Mouse (Mus musculus) cerebellum, adult 18-20 months (tissue): ENCODE measurements around the gene Hist1h3c.
A peak's percentile ranks its signal among the peaks of the same experiment; 100 is the strongest.
"Not testable (repeated sequence)": the region's sequence is repeated elsewhere in the genome, so short reads cannot be mapped to it uniquely, and the experiment has no call there.

Source experiments
- DNase-seq, 2 experiments: peaks; one replicate each; pipeline ENCODE4 v3.0.0; 2021

Hist1h3c gene

GRCm38 (mm10) chr13:23745381-23746161 is at the start of gene Hist1h3c:
Gene Hist1h3c, minus strand, starts transcription at chr13:23745602.
- peak; percentile 76 to 81 for DNase-seq

DNA sequence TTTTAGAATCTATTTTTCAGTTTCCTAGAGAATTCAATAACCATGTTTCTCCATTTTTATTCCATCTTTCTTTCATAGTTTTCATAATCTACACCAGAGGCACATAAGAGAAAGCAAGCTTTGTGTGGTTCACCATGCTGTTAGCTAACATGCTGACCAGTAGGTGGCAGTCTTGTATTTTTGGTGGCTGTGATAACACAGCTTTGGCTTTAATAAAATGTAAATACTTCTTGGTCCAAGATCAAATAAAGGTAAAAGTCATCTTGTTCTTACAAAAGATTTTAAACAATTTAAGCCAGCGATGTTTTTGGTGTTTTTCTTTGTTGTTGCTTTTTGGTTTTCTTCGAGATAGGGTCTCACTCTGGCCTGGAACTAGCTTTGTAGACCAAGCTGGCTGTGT is 47.1 kb upstream of the Hist1h3c start:
- DNase-seq = peak; percentile 36 to 44

DNA sequence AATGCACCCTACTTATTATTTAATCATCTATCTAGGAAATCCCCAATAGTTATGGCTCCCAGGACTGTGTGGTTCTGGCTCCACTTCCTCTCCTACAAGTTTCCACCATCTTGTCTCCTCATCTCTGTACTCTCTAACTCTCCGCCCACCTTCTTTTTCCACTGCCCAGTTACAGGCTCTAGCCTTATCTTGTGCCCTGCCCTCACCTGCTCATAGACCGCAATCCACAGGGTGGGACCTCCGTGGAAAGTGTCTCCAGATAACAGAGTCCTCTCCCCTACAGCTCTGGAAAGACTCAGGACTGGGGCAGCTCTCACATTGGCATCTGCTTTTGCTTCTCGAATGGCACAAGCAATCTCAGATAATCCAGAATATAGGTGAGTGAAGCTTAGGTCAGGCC is 33.6 kb upstream of the Hist1h3c start:
- DNase-seq = no peak

- DNase-seq = no peak
Measured at GRCm38 (mm10) chr13:23778339-23778738, 32.9 kb upstream of the Hist1h3c start.

GRCm38 (mm10) chr13:23772561-23773313 is 27.3 kb upstream of the Hist1h3c start:
- peak in 1 of 2 experiments; percentile 12 for DNase-seq

DNA sequence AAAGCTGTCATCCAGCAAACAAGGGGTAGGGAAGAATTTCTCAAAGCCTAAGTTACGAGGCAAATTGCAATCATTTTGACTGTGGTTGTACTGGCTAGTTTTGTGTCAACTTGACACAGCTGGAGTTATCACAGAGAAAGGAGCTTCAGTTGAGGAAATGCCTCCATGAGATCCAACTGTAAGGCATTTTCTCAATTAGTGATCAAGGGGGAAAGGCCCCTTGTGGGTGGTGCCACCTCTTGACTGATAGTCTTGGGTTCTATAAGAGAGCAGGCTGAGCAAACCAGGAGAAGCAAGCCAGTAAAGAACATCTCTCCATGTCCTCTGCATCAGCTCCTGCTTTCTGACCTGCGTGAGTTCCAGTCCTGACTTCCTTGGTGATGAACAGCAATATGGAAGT is 24.2 kb upstream of the Hist1h3c start, which contains the start of gene Trim38:
Gene Trim38 (plus strand): TSS at position 301 of the 400 bp plus-strand sequence.
- DNase-seq = not testable (repeated sequence)

DNA sequence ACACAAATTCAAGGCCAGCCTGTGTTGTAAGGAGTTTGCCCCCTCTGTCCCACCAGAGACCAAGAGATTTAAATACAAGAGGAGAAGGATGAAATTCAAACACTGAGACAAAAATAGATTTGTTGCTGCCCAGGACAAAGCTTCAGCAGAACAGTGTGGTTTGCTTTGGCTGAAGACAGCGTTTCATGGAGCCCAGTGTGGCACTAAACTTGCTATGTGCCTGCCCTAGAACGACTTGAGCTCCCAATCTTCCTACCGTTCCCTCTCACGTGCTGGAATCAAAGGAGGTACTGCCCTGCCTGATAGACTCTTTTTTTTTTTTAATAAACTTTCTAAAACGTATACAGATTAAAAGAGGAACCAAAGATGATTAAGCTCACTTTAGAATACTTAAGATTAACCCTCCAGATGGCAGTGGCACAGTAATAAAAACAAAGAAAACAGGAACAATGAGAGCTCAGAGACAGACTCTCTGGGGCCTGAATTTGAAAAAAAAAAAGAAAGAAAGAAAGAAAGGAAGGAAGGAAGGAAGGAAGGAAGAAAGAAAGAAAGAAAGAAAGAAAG is 23.5 kb upstream of the Hist1h3c start:
- DNase-seq = no peak

DNA sequence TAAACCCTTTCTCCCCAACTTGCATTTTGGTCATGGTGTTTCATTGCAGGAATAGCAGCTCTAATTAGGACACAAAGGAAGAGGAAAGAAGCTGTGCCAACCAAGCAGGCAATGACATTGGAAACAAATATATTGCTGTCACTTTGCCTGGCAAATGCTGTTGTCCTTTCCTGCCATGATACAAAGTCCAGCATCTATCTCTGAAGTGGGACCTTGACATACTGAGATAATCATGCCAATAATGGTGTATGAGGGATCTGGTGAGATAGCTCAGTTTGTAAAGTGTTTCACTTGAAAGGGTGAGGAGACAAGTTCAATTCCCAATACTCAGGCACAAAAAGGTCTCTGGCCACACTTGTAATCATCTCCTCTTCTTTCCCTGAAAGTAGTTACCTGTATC is 21.4 kb upstream of the Hist1h3c start:
- DNase-seq = no peak

GRCm38 (mm10) chr13:23765172-23765513 is 19.7 kb upstream of the Hist1h3c start:
- no peak for DNase-seq

DNA sequence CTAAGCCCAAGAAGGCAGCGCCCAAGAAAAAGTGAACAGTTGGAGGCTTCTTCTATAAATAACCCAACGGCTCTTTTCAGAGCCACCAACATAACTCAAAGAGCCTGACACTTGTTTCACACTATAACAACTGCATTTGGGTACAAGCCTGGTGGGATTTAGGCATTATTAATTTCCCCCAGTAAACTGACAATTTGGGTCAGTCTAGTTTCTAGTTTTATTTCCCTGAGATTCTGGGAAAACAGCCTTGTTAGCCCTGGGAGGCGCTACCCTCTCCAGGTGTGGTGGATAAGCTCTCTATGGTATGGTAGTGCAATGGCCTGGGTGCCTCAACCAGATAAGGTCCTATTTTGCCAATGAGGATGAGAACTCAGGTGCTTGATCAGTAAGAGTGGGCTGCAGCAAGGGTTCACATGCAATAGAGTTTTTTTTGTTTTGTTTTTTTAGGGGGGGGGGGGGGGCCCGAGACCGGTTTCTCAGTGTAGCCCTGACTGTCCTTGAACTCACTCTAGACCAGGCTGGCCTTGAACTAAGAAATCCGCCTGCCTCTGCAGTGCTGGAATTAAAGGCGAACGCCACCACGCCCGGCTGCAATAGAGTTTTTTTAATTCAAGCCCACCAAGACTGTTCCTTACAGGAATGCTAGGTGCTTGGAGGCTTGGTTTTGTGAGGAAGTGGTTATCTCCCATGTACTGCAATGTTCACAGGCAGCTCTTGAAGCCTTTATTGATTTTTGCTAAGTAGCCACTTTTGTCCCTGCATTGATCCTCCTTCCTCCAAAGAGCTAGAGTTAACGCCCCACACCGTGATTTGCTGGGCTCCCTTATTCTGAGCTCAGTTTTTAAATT is 19.1 kb upstream of the Hist1h3c start:
- no peak for DNase-seq

GRCm38 (mm10) chr13:23763586-23764323 is 18.4 kb upstream of the Hist1h3c start, which contains the start of gene Hist1h1a:
Gene Hist1h1a, plus strand, starts transcription at chr13:23763666.
- DNase-seq = peak in 1 of 2 experiments; percentile 77

DNA sequence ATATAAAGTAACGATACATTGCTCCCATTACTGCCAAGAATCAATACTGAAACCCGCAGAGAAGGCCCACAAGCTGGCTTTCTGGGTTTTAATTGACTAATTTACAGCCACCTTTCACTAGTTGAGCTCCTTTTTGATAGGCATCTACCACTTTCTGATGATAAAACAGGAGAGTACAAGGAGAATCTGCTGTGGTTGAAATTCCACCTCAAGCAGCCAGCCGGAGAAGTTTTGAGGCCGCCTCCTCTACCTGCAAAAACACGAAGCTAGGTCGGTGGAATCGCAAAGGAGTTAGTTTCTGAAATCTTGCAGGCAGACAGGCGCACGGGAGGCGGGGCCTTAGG is 17.8 kb upstream of the Hist1h3c start:
- peak in 1 of 2 experiments; percentile 70 for DNase-seq

DNA sequence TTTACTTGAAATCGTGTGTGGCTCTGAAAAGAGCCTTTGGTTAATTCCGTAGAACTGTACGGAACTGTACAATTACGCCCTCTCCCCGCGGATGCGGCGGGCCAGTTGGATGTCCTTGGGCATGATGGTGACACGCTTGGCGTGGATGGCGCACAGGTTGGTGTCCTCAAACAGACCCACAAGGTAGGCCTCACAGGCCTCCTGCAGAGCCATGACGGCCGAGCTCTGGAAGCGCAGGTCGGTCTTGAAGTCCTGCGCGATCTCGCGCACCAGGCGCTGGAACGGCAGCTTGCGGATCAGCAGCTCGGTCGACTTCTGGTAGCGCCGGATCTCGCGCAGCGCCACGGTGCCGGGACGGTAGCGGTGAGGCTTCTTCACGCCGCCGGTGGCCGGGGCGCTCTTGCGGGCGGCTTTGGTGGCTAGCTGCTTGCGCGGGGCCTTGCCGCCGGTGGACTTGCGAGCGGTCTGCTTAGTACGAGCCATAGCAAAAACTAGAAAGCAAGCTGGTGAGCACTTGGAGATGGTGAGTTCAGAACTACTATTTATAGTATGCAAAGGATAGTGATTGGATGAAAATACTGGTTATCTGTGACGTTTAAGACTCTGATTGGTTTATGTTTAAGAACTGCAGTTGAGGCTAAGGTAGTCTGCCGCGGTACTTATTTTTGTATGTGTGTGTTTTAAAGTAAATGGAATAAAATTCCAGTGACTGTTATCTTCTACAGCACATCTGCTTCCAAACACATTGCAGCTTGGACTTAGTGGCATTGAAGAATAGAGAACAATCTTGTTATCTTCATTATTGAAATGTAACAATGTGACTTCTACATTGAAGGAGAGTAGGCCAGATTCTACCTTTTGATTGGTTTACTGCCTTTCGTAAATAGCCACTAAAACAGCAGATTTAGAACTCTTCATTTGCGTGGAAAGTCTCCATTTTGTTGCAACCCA is 16.7 kb upstream of the Hist1h3c start, which contains the start of gene Hist1h3a:
Gene Hist1h3a (minus strand): TSS at position 516 of the 951 bp plus-strand sequence.
- DNase-seq = peak; percentile 59 to 71

GRCm38 (mm10) chr13:23760972-23761864 is 15.8 kb upstream of the Hist1h3c start, which contains the start of gene Hist1h4a:
Gene Hist1h4a, minus strand, starts transcription at chr13:23761230.
- DNase-seq = peak; percentile 97 to 98

- DNase-seq = peak in 1 of 2 experiments; percentile 33
Measured at GRCm38 (mm10) chr13:23760240-23760971, 15.0 kb upstream of the Hist1h3c start.

DNA sequence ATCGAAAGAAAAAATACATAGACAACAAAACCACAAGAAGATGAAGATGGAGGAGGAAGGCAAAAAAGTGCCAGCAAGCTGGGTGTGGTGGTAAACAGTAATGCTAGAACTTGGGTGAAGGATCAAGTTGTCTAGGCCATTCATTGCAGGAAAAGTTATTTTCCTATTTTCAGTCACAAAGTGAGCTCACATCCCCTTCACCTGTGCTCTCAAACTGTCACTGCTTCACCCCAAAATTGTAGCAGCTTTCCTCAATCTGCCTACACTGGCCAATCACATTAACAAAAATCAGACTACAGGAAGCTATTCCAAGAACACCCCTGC is 14.5 kb upstream of the Hist1h3c start:
- DNase-seq = no peak

DNA sequence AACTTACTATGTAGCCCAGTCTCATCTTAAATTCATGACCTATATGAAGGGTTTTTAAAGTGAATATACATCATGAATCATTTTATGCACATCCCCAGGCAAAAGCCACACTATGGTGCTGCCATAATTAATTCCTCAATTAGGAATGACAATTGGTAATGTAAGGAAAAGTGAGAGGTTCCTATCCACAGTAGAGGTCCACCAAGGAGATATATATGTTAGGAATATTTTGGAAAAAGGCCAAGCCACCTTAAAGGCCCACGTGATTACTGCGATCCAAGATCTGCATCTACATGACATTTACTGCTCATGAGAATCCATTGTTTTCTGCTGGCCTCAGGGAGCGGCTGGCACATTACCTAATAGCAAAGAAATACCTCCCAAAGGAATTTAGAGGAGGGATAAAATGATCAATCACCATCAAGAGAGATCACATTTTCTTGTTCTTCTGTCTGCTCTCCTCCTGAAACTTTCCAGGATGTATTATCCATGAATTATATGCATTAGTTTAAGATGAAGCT is 13.9 kb upstream of the Hist1h3c start:
- no peak for DNase-seq

DNA sequence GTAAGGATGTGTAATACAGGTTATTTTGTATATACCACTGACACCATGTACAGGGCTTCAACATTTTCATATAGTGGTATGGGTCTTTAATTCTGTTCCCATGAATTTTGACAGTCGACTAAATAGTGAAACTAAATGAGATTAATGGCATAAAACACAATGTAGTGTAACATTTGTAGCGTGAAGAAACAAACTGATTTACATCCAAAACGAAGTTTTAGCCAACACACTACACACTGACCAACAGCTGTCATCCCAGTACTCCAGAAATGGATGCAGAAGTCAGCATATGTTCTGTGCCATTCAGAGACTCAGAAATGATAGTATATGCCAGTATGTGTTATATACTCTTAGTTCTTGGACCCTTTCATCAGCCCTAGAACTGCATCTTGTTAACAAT is 12.5 kb upstream of the Hist1h3c start:
- no peak for DNase-seq
